Mouse (Mus musculus) spleen, postnatal 4 days (tissue): Measurements from ENCODE around the gene Zcchc10.
"Not testable (repeated sequence)": the region's sequence is repeated elsewhere in the genome, so short reads cannot be mapped to it uniquely, and the experiment has no call there.

Experiments used
- DNase-seq, 2 experiments: peaks; one replicate each; pipeline ENCODE4 v3.0.0; 2022; ENCODE audit warnings: low spot score in 2 of 2

Gene Zcchc10

DNA sequence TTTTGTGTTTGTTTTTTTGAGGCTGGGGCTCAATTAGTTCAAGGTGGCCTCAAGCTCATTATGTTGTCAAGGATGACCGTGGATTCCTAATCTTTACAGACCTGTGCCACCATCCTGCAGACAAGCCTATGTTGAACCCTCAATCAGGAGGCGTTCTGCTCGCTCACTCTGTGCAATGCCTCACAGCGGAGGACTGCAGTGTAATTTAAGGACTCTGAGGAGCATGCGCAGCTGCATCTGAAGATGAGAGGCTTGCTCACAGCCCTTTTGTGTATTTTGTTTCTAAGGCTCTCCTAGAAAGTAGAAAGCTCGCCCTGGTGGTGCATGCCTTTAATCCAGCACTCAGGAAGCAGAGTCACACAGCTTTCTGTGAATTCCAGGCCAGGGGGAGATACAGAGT lies 7.5 kb upstream of the Zcchc10 start:
- DNase-seq, result no peak

DNA sequence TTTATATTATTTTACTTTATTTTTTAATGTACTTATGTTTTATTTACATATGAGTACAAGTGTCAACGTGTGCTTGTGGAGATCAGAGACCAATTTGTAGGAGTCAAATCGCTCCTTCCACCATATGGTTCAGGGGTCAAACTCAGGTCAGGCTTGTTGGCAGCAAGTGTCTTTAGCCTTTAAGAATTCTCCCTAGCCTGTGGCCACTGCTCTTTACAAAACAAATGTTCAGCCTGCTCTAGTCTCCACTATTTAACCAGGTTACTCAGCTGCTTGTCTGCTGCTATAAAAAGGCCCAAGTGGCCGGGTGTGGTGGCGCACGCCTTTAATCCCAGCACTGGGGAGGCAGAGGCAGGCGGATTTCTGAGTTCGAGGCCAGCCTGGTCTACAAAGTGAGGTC lies 6.4 kb upstream of the Zcchc10 start:
- no peak for DNase-seq

DNA sequence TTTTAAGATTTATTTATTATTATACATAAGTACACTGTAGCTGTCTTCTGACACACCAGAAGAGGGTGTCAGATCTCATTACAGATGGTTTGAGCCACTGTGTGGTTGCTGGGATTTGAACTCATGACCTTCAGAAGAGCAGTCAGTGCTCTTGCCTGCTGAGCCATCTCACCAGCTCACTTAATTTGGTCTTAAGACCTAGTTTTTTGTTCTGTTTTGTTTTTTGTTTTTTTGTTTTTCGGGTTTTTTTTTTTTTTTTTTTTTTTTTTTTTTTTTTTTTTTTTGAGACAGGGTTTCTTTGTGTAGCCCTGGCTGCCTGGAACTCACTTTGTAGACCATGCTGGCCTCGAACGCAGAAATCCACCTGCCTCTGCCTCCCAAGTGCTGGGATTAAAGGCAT lies 5.9 kb upstream of the Zcchc10 start:
- DNase-seq, result not testable (repeated sequence)

DNA sequence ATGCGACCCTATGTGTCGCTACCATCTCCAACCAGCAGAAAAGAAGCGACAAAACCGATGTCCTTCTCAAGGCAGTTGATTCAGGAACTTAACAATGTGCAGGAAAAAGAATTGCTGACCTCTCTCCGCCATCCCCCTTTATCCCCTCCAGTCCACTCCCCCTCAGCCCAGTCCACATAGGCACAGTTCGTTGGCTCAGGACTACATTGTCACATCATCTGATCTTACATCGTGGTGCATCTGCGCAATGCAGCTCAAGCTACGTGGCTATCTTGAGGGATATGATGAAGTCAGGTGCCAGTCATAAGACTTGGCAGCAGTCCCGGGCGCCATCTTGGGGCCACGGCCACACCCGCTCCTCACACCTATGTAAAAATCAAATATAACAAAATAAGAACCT lies 4.6 kb upstream of the Zcchc10 start:
- not testable (repeated sequence) for DNase-seq

DNA sequence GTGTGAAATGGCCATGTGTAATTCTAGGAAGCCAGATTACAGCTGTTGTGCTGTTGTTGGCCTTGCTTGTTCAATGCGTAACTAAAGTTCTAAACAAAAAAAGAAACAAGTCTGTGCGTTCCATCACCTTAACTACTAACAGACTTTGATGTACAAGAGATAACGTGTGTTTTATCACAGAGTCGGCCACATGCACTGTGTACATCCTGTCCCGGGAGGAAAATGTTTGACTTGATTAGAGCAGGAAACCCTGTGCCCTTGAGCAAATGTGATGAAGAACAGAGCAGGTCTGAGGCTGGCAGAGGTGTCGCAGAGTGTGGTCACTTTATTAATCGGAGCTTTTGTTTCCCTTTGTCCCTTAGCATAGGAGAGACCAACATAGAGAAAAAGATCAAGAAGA lies 5.8 kb downstream of the Zcchc10 start:
- DNase-seq, result no peak

DNA sequence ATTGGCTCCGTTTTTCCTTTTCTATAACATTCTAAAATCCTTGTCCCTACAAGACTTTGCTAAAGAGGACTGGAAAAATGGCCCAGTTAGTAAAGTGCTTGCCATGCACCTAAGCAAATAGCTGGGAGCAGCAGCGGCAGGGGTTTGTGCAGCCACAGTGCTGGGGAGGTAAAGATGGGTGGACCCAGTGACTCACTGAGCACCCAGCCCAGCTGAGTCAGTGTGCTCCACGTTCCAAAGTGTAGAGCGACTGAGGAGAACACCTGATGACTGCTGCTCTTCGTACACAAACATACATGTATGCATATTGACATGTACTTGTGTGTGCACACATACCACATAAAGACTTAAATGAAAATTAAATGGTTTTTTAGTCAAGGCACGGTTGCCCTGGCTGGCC lies 6.6 kb downstream of the Zcchc10 start:
- no peak for DNase-seq

DNA sequence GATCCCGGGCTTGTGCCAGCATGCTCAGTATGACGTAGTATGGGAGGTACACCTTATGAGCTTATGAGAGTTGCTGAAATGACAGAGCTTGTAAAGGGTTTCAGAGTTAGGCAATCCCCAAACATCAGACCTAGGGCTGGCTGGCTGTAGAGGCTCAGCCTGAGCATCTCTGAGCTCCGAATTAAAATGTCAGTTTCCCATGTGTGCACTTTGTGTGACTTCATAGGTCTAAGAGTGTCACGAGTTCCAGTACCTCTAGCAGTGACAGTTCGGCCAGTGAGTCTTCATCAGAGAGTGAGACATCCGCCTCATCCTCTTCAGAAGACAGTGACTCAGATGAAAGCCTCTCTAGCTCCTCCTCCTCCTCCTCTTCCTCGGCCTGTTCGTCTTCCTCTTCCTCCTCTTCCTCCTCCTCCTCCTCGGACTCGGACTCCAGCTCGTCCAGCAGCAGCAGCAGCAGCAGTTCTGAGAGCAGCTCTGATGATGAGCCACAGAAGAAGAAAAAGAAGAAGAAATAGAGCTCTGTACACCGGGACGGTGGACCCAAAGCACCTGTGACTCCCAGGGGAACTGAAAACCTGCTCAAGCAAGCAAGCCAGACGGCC lies 7.7 kb downstream of the Zcchc10 start:
- DNase-seq, result no peak

DNA sequence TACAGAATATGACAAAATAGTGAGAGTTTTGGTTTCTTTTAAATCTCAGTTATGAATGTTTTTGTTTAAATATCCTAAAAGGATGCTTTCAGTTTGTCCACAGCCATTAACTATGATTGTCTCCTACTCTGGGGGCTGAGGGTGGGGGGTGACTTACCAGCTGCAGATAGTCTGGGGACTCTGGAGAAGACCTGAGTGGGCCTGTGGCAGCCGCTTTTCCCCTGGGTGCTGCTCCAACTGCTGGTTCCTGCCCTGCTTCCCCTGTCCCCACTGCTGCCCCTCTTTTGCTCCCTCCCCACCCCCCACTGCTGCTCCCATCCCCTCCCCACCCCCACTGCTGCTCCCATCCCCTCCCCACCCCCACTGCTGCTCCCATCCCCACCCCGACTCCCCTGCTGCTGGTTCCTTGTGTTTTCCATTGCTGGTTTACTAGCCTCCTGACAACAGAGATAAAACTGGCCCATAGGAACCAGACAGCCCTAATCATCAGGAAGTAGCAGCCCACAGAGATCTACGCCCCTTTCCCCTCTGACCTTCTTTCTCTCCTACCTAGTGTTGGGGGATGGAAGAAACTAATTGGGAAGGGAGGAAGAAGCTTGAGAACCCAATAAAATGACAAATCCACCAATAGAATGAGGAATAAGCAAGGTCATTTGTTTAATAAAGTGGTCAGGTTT lies 11.2 kb downstream of the Zcchc10 start:
- no peak for DNase-seq

DNA sequence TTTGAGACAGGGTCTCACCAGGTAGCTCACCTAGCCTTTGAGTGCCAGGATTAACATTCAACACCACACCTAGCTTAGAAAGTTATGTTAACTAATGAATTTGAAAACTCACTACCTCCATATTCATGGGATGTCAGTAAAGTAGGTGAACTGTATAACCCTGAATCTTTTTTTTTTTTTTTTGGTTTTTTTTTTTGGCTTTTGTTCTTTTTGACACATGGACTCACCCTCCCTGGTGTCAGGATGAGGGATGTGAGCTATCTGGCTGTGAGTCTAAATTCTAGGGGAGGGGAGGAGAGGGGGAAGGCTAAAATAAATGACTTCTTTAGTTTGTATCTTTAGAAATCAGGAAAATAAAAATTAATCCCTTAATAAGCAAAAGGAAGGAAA lies 11.7 kb downstream of the Zcchc10 start:
- no peak for DNase-seq

DNA sequence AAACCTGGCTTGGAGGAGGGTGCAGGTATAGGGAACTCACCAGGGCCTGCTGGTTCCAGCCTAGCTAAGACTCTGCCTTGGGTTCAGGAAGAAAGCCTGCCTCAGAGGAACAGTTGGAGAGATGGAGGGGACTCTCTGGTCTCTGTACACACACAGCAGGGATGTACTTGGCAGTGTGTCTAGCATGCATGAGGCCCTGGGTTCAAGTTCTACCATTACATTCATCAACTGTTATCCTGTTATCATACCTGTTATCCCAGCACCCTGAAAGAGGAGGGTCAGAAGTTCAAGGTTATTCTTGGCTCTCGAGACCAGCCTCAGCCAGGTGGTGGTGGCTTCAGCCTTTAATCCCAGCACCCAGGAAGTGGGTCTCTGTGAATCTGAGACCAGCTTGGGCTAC lies 12.4 kb downstream of the Zcchc10 start:
- DNase-seq, result no peak

DNA sequence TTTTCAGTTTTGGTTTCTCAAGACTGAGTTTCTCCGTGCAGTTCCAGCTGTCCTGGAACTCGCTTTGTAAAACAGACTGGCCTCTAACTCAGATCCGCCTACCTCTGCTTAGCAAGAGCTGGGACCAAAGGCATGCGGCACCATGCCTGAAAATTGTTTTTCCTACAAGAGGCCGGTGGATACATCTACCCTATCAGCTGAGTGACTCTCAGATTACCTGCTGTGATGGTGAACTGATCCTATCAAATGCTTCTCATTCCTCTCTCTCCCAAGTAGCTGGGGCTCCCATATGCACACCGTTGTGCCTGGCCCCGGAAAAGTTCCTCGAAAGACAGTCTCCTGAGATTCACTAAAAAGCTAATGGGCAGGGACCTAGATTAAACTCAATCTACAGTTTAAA lies 13.2 kb downstream of the Zcchc10 start:
- no peak for DNase-seq

DNA sequence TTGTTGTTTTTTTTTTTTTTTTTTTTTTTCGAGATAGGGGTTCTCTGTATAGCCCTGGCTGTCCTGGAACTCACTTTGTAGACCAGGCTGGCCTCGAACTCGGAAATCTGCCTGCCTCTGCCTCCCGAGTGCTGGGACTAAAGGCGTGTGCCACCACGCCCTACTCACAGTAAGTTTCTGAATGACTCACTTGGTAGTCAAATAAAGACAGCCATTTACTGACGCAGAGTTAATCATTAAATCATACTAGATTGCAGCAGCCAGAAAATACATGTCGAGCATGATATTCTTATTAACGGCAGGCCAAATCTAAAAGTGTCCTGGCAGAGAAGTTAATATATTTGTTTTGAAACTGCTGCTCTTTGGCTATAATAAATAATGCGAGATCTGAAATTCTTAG lies 16.5 kb downstream of the Zcchc10 start:
- not testable (repeated sequence) for DNase-seq

DNA sequence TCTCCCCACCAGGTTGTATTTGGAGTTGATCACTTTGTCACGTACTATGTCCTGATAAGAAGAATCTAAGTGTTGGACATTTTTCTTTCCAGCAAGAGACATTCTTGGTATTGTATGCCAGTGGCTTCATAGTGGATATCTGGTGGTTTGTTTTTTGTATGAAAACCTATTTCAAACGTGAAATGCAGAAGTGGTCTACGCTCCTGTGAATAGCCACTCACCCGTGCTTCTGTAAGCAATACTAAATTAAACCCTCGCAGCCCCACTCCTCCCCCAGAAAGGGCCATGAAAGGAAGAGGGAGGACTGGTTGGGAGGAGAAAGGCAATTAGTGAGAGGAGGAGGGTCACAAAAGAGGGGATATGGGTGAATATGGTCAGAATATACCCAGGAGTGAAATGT lies 18.2 kb downstream of the Zcchc10 start:
- DNase-seq, result no peak

DNA sequence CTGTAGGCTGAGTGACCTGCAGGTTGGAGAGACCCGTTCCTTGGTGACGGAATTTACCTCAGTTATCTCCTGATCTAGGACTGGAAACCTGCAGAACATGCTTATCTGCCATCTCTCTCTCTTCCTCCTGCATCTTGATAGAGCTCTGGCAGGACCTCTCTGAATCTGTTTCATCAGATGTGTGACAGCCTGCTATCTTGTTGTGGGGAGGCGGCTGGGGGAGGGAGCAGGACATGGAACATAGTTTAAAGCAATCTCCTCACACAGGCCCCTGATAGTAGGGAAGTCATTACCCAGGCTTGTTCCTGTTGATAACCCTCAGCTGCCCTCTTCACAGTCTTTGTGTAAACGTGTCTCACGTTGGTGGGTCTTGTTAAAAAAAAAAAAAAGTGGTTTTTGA lies 20.8 kb downstream of the Zcchc10 start:
- no peak for DNase-seq

DNA sequence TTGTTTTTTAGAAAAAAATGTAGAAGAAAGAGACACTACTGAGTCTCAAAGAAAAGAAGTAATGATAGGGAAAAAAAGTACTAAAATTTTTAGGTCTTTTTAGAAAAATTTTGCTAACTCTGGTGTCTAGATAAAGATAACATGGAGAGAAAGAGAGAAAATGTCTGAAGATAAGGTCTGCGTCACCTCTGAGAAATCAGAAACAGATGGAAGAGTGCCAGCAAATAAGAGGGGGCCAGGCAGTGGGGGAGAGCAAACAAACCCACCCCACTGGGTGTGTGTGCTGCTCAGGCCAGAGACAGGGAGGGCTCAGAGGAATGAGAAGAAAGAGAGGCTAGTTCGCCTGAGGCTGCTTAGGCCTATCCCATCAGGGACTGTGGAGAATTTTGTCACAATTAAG lies 21.3 kb downstream of the Zcchc10 start:
- no peak for DNase-seq

DNA sequence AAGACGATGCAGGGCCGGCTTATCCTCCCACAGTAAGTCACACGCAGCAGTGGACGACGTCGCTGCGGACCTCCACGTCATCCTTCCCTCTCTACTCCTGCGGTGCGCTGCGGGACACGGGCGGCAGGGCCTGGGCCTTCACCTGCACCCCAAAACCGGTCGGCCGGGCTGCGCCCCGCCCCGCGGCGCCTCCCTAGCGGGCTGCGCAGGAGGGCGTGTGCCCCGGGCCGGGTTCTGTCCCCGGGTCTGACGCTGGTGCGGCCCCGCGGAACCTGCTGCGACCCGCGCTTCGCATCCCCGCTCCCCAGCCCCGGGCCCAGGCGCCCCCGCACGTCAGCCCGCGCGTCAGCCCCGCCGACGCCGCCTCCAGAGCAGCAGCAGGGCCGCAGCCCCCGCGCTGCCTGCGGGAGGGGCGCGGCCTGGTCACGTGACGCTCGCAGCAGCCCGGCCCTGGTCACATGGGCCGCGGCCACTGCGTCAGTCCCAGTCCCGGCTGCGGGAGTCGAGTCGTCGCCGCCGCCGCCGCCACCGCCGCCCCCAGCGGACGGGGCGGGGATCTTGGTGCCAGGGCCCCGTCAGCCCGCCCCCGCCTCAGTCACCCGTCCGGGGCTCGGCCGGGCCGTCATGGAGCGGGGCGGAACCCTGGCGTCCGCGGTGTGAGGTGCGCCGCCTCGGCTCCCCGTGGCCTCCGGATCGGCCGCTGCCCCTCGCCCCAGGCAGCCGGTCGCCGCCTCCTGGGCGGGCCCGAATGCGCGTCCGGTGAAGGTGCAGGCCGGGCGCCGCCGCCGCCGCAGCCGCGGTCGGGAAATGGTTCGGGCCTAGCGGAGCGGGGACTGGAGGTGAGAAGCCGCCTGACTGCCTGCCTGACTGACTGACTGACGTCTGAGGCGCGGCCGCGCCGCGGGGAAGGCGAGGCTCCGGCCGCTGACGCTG lies 26.1 kb downstream of the Zcchc10 start, which contains the start of gene Aff4:
TSS of gene Aff4 (plus strand) at position 543 of the 933 bp plus-strand sequence.
- DNase-seq, result peak; percentile 84 to 92

DNA sequence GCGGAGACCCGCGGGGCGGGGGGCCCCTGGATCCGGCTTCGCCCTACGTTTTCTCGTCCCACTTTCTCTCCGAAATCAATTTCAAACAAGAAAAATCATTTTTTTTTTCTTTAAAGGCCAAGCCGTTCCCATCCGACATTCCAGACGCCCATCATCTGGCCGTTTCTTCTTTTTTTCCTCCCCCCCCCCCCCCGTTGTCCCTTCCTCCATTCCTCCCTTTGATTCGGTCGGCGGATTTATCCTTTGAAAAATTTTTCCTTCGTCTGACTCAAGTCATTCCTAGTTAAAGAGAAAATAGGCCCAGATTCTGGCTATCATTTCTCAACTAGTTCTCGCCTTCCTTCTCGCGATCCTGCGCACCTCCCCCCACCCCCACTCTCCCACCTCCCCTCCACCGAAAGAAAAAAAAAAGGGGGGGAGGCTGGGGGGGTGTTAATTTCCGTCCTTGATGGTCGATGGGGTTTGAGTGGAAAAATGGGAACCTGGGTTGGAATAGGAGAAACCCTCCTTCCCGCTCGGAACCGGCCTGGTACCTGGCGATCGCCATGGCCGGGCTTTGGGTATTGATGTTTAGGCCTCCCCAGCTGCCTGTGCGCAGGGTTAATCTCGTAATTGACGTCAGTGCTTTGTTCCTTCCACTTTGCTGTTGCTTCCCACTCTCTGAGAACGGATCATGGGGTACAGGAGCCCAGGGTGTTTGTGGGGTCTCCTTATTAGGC lies 26.9 kb downstream of the Zcchc10 start:
- peak; percentile 26 to 71 for DNase-seq

DNA sequence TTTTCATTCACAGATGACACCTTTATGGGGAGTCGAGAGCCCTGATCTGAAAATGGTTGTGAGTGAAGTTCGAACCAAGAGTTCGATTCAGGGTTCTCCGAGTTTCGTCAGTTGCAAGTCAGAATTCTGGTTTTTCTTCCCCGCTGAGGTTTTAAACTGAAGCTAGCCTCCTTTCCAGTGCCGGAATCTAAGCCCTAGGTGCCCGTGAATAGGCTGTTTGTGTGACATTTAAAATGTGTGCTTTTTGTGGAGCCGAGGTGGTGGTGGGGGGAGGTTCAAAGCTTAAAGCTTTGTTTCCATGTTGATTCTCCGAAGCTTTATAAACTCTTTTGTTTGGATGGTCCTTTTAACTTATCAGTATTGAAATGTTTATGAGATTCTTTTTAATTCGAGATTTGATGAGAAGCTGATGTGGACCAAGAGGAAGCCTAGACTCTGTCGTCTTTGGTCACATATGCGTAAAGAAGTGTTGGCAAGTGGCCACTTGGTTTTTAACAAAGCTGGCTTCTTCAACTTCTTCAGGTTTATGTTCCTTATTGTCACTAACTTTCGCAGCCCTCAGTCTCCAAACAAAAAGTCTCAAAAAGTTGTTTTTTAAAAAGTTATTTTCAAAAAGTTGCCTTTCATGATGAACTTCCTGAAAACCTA lies 27.6 kb downstream of the Zcchc10 start:
- no peak for DNase-seq

DNA sequence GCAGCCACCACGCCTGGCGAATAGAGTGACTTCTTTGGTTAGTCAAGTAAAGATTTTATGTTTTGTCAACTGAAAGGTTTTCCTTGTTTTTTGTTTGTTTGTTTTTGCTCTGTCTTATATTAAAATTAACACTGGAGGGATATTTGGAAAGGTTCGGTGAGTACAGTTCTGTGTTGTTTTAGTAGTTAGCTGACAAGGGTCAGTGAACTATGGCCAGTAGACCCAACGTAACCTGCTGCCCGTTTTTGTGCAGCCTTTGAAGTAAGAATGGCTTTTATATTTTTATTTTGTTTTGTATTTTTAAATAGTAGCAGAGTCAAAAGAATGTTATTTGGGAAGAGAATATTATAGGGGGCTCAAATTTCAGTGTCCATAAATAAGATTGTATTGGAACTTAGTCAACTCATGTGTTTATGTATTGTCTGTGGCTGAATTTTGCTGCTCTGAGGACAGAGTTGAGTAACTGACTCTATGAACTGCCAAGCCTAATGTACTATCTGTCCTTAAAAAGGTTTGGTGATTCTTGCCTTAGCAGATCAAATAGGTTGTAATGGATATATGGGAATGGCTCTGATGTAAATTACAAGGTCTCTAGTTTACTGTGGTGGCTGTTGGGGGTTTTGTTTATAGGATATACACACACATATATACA lies 34.2 kb downstream of the Zcchc10 start:
- no peak for DNase-seq

DNA sequence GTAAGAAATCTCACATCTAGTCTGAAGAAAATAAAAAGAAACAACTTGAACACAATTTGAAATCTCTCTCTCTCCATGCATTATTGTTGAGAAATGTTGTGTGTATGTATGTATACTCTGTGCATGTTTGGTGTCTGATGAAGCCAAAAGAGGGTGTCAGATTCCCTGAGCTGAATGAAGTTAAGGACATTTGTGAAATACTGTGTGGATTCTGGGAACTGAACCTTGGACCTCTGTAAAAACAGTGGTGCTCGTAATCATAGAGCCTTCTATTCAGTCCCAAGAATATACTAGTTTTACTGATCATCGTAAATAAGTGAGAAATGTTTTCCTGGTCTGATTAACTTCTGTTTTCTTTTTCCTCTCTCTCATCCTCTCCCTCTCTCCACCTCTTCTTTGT lies 42.6 kb downstream of the Zcchc10 start:
- no peak for DNase-seq

DNA sequence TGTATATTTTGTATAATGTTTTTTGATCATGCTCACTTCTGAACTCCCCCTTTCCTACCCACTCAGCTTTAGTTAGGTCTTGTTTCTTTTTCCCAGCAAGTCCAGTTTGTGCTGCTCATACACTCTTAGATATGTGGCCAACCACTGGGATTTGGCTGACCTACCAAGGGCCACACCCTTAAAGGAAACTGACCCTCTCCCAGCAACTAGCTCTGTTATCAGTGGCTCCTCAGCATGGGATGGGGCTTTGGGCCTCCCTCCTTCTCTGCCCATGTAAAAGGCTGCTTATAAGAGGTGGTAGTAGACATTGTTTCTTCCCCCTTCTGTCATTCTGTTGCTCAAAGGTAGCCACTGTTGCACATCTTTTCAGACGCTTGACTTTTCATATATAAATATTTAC lies 54.4 kb downstream of the Zcchc10 start:
- no peak for DNase-seq
